ENCODE assay signal across 18 mouse cellular contexts in genomic region chr11:118143731-118144130, GRCm38 (mm10). TPM values are rescaled to one million over a fixed set of nuclear protein-coding genes. Genes with fewer than 3 reads are reported as not detected.
DNase-seq lines count a peak whose midpoint lies in the region; ATAC-seq lines count a peak whose summit lies in the region.
"Had no signal": no experiment of that assay in that cellular context is flagged by ENCODE, and none has a peak within 500 bp of the region (broad histone marks: within the 10 kb centered on the region; RNA-seq: fewer than 3 reads in every experiment).

No protein-coding gene starts in this region.

- peak; percentile 76 for DNase-seq in thymus, postnatal 0 days (ENCODE audit: low spot score)
- DNase-seq in thymus, postnatal 4 days = no peak
- DNase-seq in T-cell, adult 2 months (ENCODE audit: low spot score) = peak; percentile 78
- DNase-seq in naive thymus-derived CD4-positive, alpha-beta T cell, adult 2 months (ENCODE audit: low read depth) = peak; percentile 83
- DNase-seq in thymus, postnatal 25 days = peak; percentile 41
- no peak for DNase-seq in cerebellum, adult 18-20 months
- DNase-seq in retina, postnatal 1 day = no peak
- DNase-seq: adrenal gland, adult 2 months; adrenal gland, postnatal 36 days; cerebellum, adult 9-10 months; cerebellum, postnatal 36 days; heart, adult 2 months; kidney, adult 8-10 months; kidney, postnatal 10 days had no signal

- no peak for ATAC-seq in erythroid progenitor cell, adult 5-6 weeks (replicated peaks; ENCODE audit: low FRiP score, poor library complexity, severe bottlenecking)
- ATAC-seq: forebrain, embryonic 15.5 days; intestine, embryonic 16.5 days; midbrain, embryonic 16.5 days had no signal

RNA-seq across cellular contexts. Expression of gene Dnah17, which starts 13.3 kb away (rescaled TPM):
- polyA plus RNA-seq in thymus, postnatal 0 days (2015; fragmentation: Nextera tagmentation; extraction: Ambion mirVana) = 0.63 and 0.88 TPM in 2 replicates
- not detected in 2 replicates for total RNA-seq in erythroid progenitor cell, adult 5-6 weeks (2015; ENCODE audit: low replicate concordance)
- total RNA-seq in erythroid progenitor cell, adult 5-6 weeks (2017; ENCODE audit: low replicate concordance) = not detected in 2 replicates

Comparison
In these comparisons a context has a peak if more than half of its experiments do, and no peak if none do; other contexts are left out.
1. DNase-seq: peak in thymus, postnatal 0 days (single experiment), T-cell, adult 2 months (single experiment), naive thymus-derived CD4-positive, alpha-beta T cell, adult 2 months (single experiment) and thymus, postnatal 25 days (single experiment); none in thymus, postnatal 4 days (single experiment), cerebellum, adult 18-20 months (0 of 2) and retina, postnatal 1 day (single experiment).